Mouse (Mus musculus): Measurements from ENCODE around the gene Scube3. TPM values are rescaled to one million over a fixed set of nuclear protein-coding genes. Genes with fewer than 3 reads are reported as not detected.

The Scube3 gene
- polyA plus RNA-seq, 1 experiment = 1.9 TPM

DNA sequence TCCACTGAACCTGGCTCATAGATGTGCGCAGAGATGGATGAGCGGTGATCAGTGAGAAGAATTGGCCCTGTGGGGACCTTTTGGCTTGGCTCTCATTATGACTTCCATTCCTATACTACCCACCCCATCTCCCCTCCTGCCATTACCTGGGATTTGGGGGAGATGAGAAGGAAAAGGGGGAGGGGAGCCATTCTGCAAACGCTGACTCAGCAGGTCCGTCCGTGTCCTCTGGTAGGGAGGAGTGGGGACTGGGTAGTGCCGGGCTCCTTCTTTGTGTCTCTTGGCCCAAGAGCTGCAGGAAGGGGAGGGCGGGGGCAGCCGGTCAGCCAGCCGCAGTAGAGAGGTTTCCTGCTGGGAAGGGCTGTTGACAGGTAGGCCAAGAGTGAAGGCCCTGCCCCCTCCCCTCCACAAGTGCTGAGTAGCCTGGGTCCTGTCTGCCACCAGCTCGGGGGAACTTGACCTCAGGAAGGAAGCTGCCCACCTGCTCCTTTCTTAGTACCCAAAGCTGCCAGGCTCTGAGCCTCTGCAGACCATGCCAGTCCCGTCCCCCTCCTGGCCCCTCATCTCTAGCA, 19.5 kb downstream of the Scube3 start:
- no peak for TF ChIP-seq CTCF (IDR thresholded peaks at IDR 0.05; ENCODE audit: borderline replicate concordance, insufficient read depth, low read depth, low read length)
- DNase-seq = no peak

DNA sequence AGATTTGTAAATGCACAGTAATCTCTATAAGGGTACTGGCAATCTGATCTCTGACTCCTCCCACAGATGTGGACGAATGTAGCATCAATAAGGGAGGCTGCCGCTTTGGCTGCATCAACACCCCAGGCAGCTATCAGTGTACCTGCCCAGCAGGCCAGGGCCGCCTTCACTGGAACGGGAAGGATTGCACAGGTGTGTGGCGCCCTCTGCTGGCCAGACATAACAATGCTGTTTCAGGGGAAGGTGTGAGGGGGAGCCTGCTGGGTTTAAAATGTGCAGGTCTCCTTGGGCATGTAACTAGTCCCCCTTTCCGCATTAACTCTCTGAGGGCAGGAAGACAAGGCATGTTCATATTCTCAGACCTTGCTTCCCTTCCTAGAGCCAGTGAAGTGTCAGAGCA, 21.7 kb downstream of the Scube3 start:
- peaks cover 3% of the 10 kb centered on the region; the same call in 1 of the 2 replicates for H3K4me1 ChIP-seq (ENCODE audit: control insufficient read depth, insufficient read depth, low read length)
- no peak for TF ChIP-seq POLR2A (IDR thresholded peaks at IDR 0.05; ENCODE audit: borderline replicate concordance, insufficient read depth, low read length)
- peak; percentile 96 for TF ChIP-seq CTCF (IDR thresholded peaks at IDR 0.05; ENCODE audit: borderline replicate concordance, insufficient read depth, low read depth, low read length)
- H3K27me3 ChIP-seq (ENCODE audit: control insufficient read depth, insufficient read depth, low read length) = no peaks in the 10 kb centered on the region
- peak; percentile 70 to 82 for DNase-seq
- H3K4me3 ChIP-seq (replicated peaks; ENCODE audit: insufficient read depth, low read depth, low read length) = no peak overlapping the region
- 4% methylated on average over 6 of the region's 6 CpGs for WGBS
- H3K27ac ChIP-seq (ENCODE audit: insufficient read depth, low read length) = no peak overlapping the region

More for the DNA sequence above, 19.5 kb downstream of the Scube3 start:
- Histone ChIP-seq H3K4me3 (replicated peaks; ENCODE audit: insufficient read depth, low read depth, low read length) (no peak overlapping the region), H3K27me3 (ENCODE audit: control insufficient read depth, insufficient read depth, low read length) (no peaks in the 10 kb centered on the region), H3K27ac (ENCODE audit: insufficient read depth, low read length) (no peak overlapping the region), H3K4me1 (ENCODE audit: control insufficient read depth, insufficient read depth, low read length) (peaks cover 3% of the 10 kb centered on the region; the same call in 1 of the 2 replicates)
- 35% methylated on average over 11 of the region's 11 CpGs for WGBS

DNA sequence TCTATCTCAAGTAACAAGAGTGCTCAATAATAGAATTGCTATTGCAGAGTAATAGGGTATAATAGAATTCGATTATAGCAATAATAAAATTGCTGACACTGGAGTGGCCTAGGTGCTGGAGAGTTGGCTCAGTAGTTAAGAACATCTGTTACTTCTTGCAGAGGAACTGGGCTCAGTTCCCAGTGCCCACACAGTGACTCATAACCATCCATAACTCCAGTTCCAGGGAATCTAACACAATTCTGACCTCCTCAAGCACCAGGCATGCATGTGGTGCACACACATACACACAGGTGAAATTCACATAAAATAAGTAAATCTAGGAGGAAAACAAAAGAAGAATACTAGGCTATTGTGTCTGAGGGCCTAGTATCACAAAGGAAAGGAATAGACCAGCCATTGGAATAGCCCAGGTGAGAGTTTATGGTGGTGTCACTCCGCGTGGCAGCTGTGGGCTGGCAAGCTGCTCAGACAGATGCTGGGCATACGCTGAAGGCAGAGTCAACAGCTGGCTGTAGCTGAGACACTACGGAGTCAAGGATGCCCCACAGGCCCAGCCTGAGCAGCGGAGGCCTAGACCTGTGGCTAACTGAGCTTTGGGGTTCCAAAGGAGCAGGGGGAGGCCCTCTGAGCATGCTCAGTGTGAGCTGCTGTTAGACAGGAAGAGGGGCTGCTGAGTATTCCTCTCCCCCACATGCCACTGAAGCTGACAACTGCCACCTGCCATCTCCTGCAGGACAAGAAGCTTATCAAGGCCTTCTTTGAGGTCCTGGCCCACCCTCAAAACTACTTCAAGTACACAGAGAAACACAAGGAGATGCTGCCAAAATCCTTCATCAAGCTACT, 28.7 kb downstream of the Scube3 start:
- TF ChIP-seq POLR2A (IDR thresholded peaks at IDR 0.05; ENCODE audit: borderline replicate concordance, insufficient read depth, low read length) = no peak
- no peak for TF ChIP-seq CTCF (IDR thresholded peaks at IDR 0.05; ENCODE audit: borderline replicate concordance, insufficient read depth, low read depth, low read length)
- no peaks in the 10 kb centered on the region; the same call in 1 of the 2 replicates for H3K4me1 ChIP-seq (ENCODE audit: control insufficient read depth, insufficient read depth, low read length)
- H3K27me3 ChIP-seq (ENCODE audit: control insufficient read depth, insufficient read depth, low read length) = no peaks in the 10 kb centered on the region
- WGBS = 67% methylated on average over 6 of the region's 6 CpGs
- H3K27ac ChIP-seq (ENCODE audit: insufficient read depth, low read length) = no peak overlapping the region
- H3K4me3 ChIP-seq (replicated peaks; ENCODE audit: insufficient read depth, low read depth, low read length) = no peak overlapping the region
- peak in 1 of 2 experiments; percentile 46 for DNase-seq

DNA sequence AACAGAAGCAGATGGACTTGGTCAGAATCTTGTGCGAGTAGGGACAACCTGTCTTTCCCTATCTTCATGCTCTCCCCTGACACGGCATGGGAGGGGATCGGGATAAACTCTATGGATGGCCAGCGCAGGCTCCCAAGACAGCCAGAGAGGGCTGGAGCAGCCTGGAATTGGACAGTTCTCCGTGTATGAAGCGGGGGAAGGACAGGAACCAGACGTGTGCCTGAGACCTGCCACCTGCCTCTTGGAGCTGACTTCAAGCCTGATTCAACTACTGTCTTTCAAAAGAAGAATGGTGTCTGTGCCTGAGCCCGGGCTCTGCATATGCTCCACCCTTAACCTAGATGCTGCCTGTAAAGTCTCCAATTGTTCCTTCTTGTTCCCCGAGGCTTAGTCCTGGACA, 30.7 kb downstream of the Scube3 start:
- Histone ChIP-seq H3K27ac (ENCODE audit: insufficient read depth, low read length) (no peak overlapping the region), H3K4me3 (replicated peaks; ENCODE audit: insufficient read depth, low read depth, low read length) (no peak overlapping the region), H3K4me1 (ENCODE audit: control insufficient read depth, insufficient read depth, low read length) (no peaks in the 10 kb centered on the region; the same call in 1 of the 2 replicates), H3K27me3 (ENCODE audit: control insufficient read depth, insufficient read depth, low read length) (no peaks in the 10 kb centered on the region)
- TF ChIP-seq CTCF (IDR thresholded peaks at IDR 0.05; ENCODE audit: borderline replicate concordance, insufficient read depth, low read depth, low read length) (no peak), POLR2A (IDR thresholded peaks at IDR 0.05; ENCODE audit: borderline replicate concordance, insufficient read depth, low read length) (no peak)
- DNase-seq = no peak
- whole genome bisulfite sequencing = 48% methylated on average over 9 of the region's 9 CpGs

DNA sequence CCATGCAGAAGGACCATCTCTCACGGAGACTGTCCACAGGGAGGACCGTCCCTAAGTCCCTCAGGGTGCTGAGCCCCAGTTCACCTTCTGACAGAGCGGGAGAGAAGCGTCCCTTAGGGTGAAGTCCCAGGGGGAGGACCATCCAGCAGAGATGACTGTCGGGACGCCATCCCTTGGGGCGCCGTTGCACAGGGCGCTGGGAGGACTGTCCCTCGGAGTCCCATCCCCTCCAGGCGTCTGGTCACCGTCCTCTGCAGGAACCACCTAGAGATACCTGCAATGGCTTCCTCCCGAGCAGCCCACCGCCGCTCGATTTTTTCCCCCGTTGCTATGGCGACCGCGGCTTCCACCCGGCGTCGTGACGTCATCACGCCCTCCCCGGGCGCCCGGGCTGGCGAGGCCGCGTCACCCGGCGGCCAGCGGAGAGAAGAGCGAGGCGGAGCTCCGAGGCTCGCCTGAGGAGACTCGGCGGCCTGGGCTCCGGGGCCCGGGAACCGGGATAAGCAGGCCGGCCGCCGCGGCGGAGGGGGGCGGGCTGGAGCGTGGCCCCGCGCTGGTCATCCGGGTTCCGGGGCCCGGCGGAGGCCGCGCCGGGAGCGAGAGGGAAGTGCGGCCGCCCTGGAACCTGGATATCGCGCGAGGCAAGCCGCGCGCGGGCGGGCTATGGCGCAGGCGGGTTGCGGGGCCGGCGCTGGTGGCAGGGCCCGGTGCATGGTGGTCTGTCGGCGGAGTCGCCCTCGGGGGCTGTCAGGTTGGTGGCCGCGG, 35.0 kb downstream of the Scube3 start, which contains the start of gene Zfp523:
Gene Zfp523 (plus strand): TSS at position 355 of the 765 bp plus-strand sequence.
- H3K4me3 ChIP-seq (replicated peaks; ENCODE audit: insufficient read depth, low read depth, low read length) = peak within 1 kb of the TSS; percentile 99
- under 1% methylated on average over 78 of the region's 82 CpGs for WGBS
- DNase-seq = peak; percentile 92 to 93
- TF ChIP-seq CTCF (IDR thresholded peaks at IDR 0.05; ENCODE audit: borderline replicate concordance, insufficient read depth, low read depth, low read length) = no peak
- peak; percentile 38; the same call in 1 of the 2 replicates for TF ChIP-seq POLR2A (IDR thresholded peaks at IDR 0.05; ENCODE audit: borderline replicate concordance, insufficient read depth, low read length)
- no peaks in the 10 kb centered on the region for H3K27me3 ChIP-seq (ENCODE audit: control insufficient read depth, insufficient read depth, low read length)
- H3K27ac ChIP-seq (ENCODE audit: insufficient read depth, low read length) = peak within 1 kb of the TSS; percentile 85
- peaks cover 6% of the 10 kb centered on the region; the same call in 1 of the 2 replicates for H3K4me1 ChIP-seq (ENCODE audit: control insufficient read depth, insufficient read depth, low read length)

DNA sequence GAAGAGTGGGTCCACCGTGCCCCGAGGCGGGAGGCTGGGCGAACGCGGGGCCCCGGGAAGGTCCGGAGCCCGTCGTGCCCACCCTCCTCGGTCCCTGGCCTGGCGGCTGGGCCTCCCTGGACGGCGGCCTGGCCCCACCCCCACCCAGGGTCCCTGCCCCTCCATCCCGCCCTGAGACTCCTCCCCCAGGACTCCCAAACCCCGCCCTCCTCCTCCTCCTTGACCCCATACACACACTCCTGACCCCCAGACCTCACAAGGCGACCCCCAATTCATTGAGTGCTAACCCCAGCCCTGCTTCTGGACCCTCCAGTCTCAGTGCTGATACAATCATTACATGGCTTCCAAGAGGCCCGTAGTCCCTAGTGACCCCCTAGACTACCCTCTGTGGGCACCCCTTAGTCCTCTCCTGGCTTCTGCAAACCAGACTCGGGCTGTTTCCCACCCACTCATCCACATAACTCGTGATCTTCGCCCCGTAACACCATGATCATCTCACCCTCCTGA, 35.7 kb downstream of the Scube3 start:
- DNase-seq = no peak
- 3% methylated on average over 20 of the region's 22 CpGs for WGBS
- TF ChIP-seq CTCF (IDR thresholded peaks at IDR 0.05; ENCODE audit: borderline replicate concordance, insufficient read depth, low read depth, low read length) (no peak), POLR2A (IDR thresholded peaks at IDR 0.05; ENCODE audit: borderline replicate concordance, insufficient read depth, low read length) (no peak)
- Histone ChIP-seq H3K4me3 (replicated peaks; ENCODE audit: insufficient read depth, low read depth, low read length) (peak overlapping the region; percentile 99), H3K4me1 (ENCODE audit: control insufficient read depth, insufficient read depth, low read length) (peaks cover 6% of the 10 kb centered on the region; the same call in 1 of the 2 replicates), H3K27ac (ENCODE audit: insufficient read depth, low read length) (peak overlapping the region; percentile 85), H3K27me3 (ENCODE audit: control insufficient read depth, insufficient read depth, low read length) (no peaks in the 10 kb centered on the region)

DNA sequence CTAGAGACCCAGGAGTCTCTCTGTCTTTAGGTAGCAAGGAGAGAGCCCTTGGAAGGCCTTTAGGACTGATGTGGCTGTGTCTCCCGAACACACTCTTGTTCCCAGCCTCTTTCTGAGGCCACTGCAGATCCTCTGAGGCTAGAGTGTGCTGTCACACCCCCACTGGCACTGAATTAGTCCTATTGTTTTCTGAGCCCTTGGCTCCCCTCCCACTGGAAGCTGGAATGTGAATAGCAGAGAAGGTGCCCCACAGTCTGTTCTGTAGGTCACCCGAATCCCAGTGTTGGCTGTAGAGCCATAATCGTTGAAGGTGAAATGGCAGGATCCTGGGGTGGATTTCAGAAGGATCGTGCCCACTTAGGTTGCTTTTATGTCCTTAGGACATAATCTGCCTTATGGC, 38.4 kb downstream of the Scube3 start:
- Histone ChIP-seq H3K27me3 (ENCODE audit: control insufficient read depth, insufficient read depth, low read length) (no peaks in the 10 kb centered on the region), H3K27ac (ENCODE audit: insufficient read depth, low read length) (no peak overlapping the region), H3K4me3 (replicated peaks; ENCODE audit: insufficient read depth, low read depth, low read length) (no peak overlapping the region), H3K4me1 (ENCODE audit: control insufficient read depth, insufficient read depth, low read length) (peaks cover 8% of the 10 kb centered on the region)
- WGBS = 57% methylated on average over 4 of the region's 4 CpGs
- TF ChIP-seq POLR2A (IDR thresholded peaks at IDR 0.05; ENCODE audit: borderline replicate concordance, insufficient read depth, low read length) (no peak), CTCF (IDR thresholded peaks at IDR 0.05; ENCODE audit: borderline replicate concordance, insufficient read depth, low read depth, low read length) (no peak)
- no peak for DNase-seq
